Mouse (Mus musculus): ENCODE data around the gene Ldb1. TPM values are rescaled to one million over a fixed set of nuclear protein-coding genes. Genes with fewer than 3 reads are reported as not detected.

The Ldb1 gene
- total RNA-seq (2022), result 100 to 1,000 TPM in 2 of 4 experiments, 10 to 100 TPM in 2; 55.5 to 115 (median 89.6) TPM

- peak; percentile 86 for DNase-seq
Measured at GRCm38 (mm10) chr19:46044993-46045695, at the start of gene Ldb1. Ldb1 (minus strand) TSS chr19:46045214.

DNA sequence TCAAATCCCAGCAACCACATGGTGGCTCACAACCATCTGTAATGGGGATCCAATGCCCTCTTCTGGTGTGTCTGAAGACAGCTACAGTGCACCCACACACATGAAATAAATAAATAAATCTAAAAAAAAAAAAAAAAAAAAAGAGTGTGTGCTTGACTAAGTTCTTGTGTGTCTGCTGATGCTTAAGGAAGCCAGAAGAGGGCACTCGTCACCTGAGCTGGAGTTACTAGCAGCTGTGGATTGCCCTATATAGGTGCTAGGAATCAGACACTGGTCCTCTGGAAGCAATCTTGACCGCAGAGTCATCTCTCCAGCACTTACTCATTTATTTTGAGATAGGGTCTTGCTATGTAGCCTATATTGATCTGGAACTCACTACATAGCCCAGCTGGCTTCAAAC is 49.1 kb upstream of the Ldb1 start:
- DNase-seq, result no peak

GRCm38 (mm10) chr19:46091641-46092040 is 46.6 kb upstream of the Ldb1 start:
- no peak for DNase-seq

- peak; percentile 15 for DNase-seq
Measured at GRCm38 (mm10) chr19:46087871-46088270, 42.9 kb upstream of the Ldb1 start.

- no peak for DNase-seq
Measured at GRCm38 (mm10) chr19:46086337-46086736, 41.3 kb upstream of the Ldb1 start.

GRCm38 (mm10) chr19:46085185-46085584 is 40.2 kb upstream of the Ldb1 start:
- DNase-seq, result no peak

DNA sequence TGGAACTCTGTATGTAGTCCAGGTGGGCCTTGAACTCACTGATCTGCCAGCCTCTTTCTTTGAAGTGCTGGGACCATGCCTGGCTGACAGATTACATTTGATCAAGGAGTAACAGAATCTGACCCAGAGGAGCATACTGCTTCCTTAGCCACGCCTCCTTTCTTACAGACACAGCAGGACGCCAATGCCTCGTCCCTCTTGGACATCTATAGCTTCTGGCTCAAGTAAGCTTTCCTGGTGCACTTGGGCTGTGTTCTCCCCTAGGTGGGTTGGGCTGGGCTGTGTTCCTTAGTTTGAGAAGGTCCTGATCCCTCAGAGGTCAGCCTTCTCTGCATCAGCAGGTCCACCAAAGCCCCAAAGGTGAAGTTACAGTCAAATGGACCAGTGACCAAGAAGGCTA is 33.5 kb upstream of the Ldb1 start:
- DNase-seq, result no peak

- DNase-seq, result peak; percentile 100
Measured at GRCm38 (mm10) chr19:46075616-46076607, 30.9 kb upstream of the Ldb1 start, which contains the start of gene Nolc1. Nolc1 (plus strand) TSS chr19:46075863.

DNA sequence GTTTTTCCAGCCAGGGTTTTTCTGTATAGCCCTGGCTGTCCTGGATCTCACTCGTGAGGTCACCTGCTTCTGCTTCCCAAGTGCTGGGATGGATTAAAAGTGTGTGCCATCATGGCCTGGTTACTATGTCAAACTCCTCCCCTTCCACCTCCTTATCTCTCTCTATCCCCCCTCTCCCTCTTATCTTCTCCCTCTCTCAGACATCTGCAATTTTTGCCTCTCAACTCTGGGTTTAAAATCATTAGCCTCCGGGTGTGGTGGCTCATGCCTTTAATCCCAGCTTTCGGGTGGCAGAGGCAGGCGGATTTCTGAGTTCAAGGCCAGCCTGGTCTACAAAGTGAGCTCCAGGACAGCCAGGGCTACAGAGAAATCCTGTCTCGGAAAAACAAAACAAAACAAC is 29.3 kb upstream of the Ldb1 start:
- no peak for DNase-seq

GRCm38 (mm10) chr19:46073285-46073684 is 28.3 kb upstream of the Ldb1 start:
- no peak for DNase-seq

DNA sequence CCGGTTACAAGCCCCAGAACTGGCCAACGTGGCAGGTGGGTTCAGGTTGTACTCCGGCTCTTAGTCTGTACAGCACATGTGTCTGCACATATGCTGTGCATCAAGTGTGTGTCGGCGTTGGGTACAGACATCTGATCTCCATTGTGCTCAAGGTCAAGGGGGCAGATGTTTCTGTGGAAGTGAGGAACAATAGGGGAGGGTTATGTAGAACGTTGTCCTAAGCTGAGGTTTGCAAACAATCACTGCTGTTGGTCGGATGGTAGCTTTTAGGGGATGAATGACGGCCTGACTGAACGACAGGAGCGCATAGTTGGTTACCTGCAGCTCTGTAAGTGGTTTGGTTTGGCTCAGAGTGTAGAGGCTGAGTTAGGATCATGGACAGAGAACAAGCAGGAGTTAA is 23.0 kb upstream of the Ldb1 start:
- DNase-seq, result no peak

GRCm38 (mm10) chr19:46060845-46061244 is 15.8 kb upstream of the Ldb1 start:
- no peak for DNase-seq

GRCm38 (mm10) chr19:46058466-46058865 is 13.5 kb upstream of the Ldb1 start:
- no peak for DNase-seq

GRCm38 (mm10) chr19:46056947-46057607 is 12.1 kb upstream of the Ldb1 start:
- DNase-seq, result peak; percentile 79

DNA sequence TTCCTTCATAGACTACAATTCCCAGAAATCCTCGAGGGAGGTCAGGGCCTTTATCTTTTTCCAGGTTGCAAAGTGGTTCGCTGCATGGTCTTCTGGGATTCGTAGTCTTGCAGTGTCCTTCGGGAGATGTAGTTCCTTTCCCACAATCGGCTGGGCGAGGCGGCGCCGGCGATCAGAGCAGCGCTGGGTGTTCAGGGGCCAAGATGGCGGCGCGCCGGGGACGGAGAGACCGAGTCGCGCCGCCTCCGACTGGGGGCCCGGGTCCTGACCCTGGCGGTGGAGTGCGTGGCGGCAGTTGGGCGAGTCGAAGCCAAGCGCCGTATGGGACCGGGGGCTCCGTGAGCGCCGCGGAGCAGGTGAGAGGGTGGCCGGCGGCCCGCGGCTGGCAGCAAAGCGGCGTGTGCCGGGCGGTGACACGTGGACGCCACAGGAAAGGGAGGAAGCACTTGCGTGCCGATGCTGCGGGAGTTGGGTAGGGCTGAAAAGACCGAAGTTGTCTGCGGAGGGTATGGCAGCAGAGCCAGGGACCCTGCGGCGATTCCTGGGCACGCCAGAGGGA is 11.5 kb upstream of the Ldb1 start:
- DNase-seq, result peak; percentile 93

DNA sequence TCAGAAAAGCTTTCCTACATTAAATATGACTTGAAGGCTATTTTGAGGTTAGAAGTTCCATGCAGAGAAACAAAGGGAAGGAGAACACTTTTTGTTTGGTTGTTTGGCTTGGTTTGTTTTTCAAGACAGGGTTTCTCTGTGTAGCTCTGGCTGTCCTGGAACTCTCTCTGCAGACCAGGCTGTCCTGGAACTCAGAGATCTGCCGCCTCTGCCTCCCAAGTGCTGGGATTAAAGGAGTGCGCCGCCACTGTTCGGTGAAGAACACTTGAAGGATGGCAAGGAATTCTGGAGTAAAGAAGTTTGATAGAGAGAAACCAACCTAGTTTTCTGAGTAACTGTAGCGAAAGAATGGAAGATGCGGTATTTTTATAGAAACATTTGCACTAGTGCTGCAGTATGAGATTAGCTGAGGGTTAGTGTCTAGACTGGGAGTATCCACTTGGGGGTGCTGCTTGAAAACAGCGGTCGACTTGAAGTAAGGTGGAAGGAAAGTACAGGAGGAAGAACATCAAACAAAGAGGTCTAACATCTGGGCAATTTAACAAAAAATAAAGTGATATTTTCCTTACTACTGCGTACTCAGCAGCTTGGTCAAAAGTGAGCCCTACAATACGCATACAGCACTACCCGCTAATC is 10.9 kb upstream of the Ldb1 start:
- no peak for DNase-seq

DNA sequence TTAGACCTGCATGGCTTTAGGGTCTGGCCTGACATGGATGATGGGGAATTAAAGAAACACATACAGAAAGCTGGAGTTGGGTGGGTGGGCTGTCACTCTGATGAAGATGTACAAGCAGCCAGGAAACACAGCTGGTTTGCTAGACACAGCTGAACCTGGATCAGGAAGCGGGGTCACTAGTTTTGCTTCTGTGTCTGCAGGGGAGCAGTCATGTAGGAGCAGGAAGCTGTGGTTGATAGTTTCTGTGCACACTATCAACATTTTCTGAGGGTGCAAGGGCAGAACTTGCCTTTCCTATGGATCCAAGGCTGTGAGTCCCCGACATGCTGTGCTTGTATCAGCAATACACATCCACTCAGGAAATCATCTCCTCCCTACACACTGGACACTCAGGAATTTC is 5.4 kb upstream of the Ldb1 start:
- no peak for DNase-seq

DNA sequence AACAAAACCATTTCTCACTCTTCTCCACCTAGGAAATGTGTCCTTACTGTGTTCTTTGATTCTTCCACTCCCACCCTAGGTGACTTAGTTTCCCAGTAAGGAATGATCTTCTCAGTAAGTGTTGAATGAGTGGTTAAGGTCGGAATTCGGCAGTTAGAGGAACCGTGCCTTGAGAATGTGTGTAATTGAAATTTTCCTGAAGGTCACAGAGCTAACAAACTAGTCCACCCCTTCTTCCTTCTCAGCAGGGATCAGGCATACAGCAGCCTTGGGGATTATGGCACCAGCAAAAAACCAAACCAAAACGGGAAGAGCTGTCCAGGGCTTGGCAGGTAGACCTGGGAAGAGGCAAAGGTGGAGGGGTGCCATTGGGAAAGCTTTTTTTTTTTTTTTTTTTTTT is 4.1 kb upstream of the Ldb1 start:
- no peak for DNase-seq

- DNase-seq, result no peak
Measured at GRCm38 (mm10) chr19:46047426-46047825, 2.4 kb upstream of the Ldb1 start.

- DNase-seq, result no peak
Measured at GRCm38 (mm10) chr19:46046621-46047025, 1.6 kb upstream of the Ldb1 start.

GRCm38 (mm10) chr19:46045696-46046311 is 790 bp upstream of the Ldb1 start:
- peak; percentile 68 for DNase-seq
